Mouse (Mus musculus) C2C12 (cell line): ENCODE results near the gene Arhgap6. TPM values are rescaled to one million over a fixed set of nuclear protein-coding genes. Genes with fewer than 3 reads are reported as not detected.
A peak's percentile ranks its signal among the peaks of the same experiment; 100 is the strongest.

Source experiments
- H3K27me3 ChIP-seq: one replicate; pipeline ENCODE4 v1.6.1; 2011; ENCODE audit not compliant: control insufficient read depth, insufficient read depth, insufficient read length
- H3K36me3 ChIP-seq: one replicate; pipeline ENCODE4 v1.6.1; 2011; ENCODE audit not compliant: control insufficient read depth, insufficient read depth
- H3K4me3 ChIP-seq: one replicate; pipeline ENCODE4 v1.5.1; 2011; ENCODE audit warnings: mild to moderate bottlenecking, control low read depth; ENCODE audit not compliant: poor library complexity, insufficient read depth, severe bottlenecking
- H3K79me2 ChIP-seq: one replicate; pipeline ENCODE4 v1.6.1; 2011; ENCODE audit not compliant: control insufficient read depth, insufficient read depth
- H3K79me3 ChIP-seq: one replicate; pipeline ENCODE4 v1.6.1; 2011; ENCODE audit warnings: low read depth, control low read depth
- H3ac ChIP-seq: one replicate; pipeline ENCODE3; 2011; ENCODE audit warnings: low read depth; ENCODE audit not compliant: control insufficient read depth, insufficient read length
- CEBPB ChIP-seq: IDR thresholded peaks from one replicate; pipeline ENCODE4 v1.6.1; 2011; ENCODE audit warnings: low read depth, mild to moderate bottlenecking, control low read depth, moderate library complexity
- CTCF ChIP-seq: IDR thresholded peaks from one replicate; pipeline ENCODE4 v1.5.1; 2011; ENCODE audit not compliant: control insufficient read depth, insufficient read depth, insufficient read length
- FOSL1 ChIP-seq: IDR thresholded peaks from one replicate; pipeline ENCODE4 v1.8.0; 2011; ENCODE audit warnings: mild to moderate bottlenecking, low read length; ENCODE audit not compliant: poor library complexity, insufficient read depth, severe bottlenecking
- MAX ChIP-seq: IDR thresholded peaks from one replicate; pipeline ENCODE4 v1.6.1; 2011; ENCODE audit warnings: mild to moderate bottlenecking, control low read depth
- MYOD1 ChIP-seq: IDR thresholded peaks from one replicate; pipeline ENCODE4 v1.6.1; 2011; ENCODE audit warnings: low read depth; ENCODE audit not compliant: control insufficient read depth, insufficient read length
- MYOG ChIP-seq: IDR thresholded peaks from one replicate; pipeline ENCODE4 v1.6.1; 2011; ENCODE audit not compliant: control insufficient read depth, insufficient read length; ENCODE audit errors: extremely low read depth
- USF1 ChIP-seq: IDR thresholded peaks from one replicate; pipeline ENCODE4 v1.6.1; 2011; ENCODE audit warnings: low read depth, mild to moderate bottlenecking, control low read depth, moderate library complexity
- polyA plus RNA-seq: library from polyadenylated mRNA; unstranded; fragments of >200 nt; fragmentation: generic; extraction: Trizol; gene quantifications from one replicate; pipeline ENCODE4 v1.2.1, GENCODE M21; 2012; ENCODE audit warnings: missing spikeins

Gene Arhgap6
- polyA plus RNA-seq, 1 experiment, result 0.27 TPM

GRCm38 (mm10) chrX:169102665-169103064, 307.8 kb downstream of the Arhgap6 start:
- Histone ChIP-seq H3K4me3 (no peak overlapping the region), H3K79me3 (no peaks in the 10 kb centered on the region), H3K79me2 (no peaks in the 10 kb centered on the region), H3K36me3 (no peaks in the 10 kb centered on the region), H3ac (no peak overlapping the region), H3K27me3 (no peaks in the 10 kb centered on the region)
- TF ChIP-seq MAX, result no peak
- no peak for TF ChIP-seq MYOG
- TF ChIP-seq MYOD1, result no peak
- TF ChIP-seq FOSL1, result no peak
- TF ChIP-seq USF1, result no peak
- no peak for TF ChIP-seq CEBPB
- no peak for TF ChIP-seq CTCF

GRCm38 (mm10) chrX:169106048-169106622, 311.2 kb downstream of the Arhgap6 start:
- Histone ChIP-seq H3K27me3 (no peaks in the 10 kb centered on the region), H3K4me3 (no peak overlapping the region), H3K36me3 (no peaks in the 10 kb centered on the region), H3ac (no peak overlapping the region), H3K79me2 (no peaks in the 10 kb centered on the region), H3K79me3 (no peaks in the 10 kb centered on the region)
- TF ChIP-seq CEBPB (no peak), FOSL1 (no peak), MYOD1 (peak; percentile 39)

- H3K27me3 ChIP-seq, result no peaks in the 10 kb centered on the region
- no peaks in the 10 kb centered on the region for H3K79me2 ChIP-seq
- H3K79me3 ChIP-seq, result no peaks in the 10 kb centered on the region
- H3ac ChIP-seq, result no peak overlapping the region
- H3K36me3 ChIP-seq, result no peaks in the 10 kb centered on the region
- no peak for TF ChIP-seq FOSL1
- no peak for TF ChIP-seq MYOD1
- TF ChIP-seq CTCF, result no peak
- no peak for TF ChIP-seq CEBPB
- TF ChIP-seq MAX, result no peak
- TF ChIP-seq USF1, result no peak
- TF ChIP-seq MYOG, result no peak
- H3K4me3 ChIP-seq, result no peak overlapping the region
Observed at GRCm38 (mm10) chrX:169107372-169107771, 312.5 kb downstream of the Arhgap6 start.

DNA sequence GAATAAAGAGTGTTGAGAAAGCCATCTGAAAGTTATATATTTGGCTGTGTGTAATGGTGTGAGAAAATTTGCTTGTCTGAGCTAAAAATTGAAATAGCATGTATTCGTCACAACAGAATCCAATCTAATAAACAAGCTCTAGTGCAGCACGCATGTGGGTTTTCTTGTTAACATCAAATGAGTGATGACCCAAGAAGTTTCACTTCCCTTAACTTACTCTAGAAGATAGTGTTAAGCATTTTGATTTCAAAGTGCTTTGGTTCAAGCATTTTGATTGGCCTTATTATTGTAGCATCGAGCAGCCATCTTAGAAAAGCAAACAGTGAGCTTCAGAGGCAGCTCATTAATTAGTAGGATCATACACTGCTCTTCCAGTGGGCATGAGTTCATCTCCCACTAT, 315.1 kb downstream of the Arhgap6 start:
- Histone ChIP-seq H3K4me3 (no peak overlapping the region), H3ac (no peak overlapping the region), H3K79me2 (no peaks in the 10 kb centered on the region), H3K36me3 (no peaks in the 10 kb centered on the region), H3K79me3 (no peaks in the 10 kb centered on the region), H3K27me3 (no peaks in the 10 kb centered on the region)
- TF ChIP-seq CTCF, result no peak
- no peak for TF ChIP-seq FOSL1
- TF ChIP-seq MAX, result no peak
- TF ChIP-seq MYOG, result no peak
- no peak for TF ChIP-seq MYOD1
- TF ChIP-seq USF1, result no peak
- TF ChIP-seq CEBPB, result no peak

DNA sequence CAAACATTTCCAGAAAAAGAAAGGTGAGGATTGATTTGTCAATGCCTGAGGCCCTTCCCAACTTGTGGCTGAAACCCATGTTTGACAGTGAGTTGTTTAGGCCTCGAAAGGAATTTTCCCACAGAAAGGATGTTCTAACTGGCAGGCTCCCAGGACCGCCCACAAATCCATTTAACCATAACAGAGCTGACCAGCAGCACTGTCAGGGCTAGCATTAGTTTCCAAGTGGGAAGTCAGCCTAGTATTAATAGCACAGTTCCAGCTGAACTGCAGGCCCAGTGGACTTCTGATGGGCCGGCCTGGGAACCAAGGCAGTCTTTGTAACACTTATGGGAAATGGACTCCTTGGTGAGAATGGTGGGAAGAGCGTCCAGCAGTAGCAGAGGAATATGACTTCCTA, 317.8 kb downstream of the Arhgap6 start:
- TF ChIP-seq USF1 (no peak), CEBPB (no peak)
- Histone ChIP-seq H3K79me3 (no peaks in the 10 kb centered on the region), H3K36me3 (no peaks in the 10 kb centered on the region), H3K79me2 (no peaks in the 10 kb centered on the region), H3ac (no peak overlapping the region), H3K27me3 (no peaks in the 10 kb centered on the region), H3K4me3 (no peak overlapping the region)

DNA sequence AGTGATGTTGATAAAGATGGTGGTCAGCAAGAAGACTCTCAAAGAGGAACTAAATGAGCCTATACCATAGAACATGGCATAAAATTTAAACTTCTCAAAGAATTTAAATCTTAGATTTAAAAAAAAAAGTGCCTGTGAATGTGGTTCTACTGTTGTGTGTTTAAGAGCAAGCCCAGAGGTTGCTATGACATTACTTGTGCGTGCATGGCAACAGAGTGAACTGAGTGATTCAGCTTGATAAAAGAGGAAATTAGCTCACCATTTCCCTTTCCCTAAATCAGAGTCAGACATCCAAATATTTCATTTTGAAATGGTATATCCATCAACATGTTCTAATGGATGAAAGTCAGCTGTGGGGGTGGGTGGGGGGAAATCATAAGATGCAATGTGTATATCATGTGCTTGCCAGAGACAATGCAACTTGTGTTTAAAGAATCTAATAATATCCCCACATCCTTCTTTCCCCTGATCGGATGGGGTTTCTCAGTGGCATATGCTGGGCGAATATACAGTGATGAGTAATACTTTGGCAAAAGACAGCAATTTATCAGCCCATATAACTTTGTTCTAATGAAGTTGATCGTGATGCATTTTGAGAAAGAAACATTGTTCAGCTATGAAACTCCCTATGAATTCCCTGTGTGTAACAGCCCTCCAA, 328.3 kb downstream of the Arhgap6 start:
- Histone ChIP-seq H3K4me3 (no peak overlapping the region), H3K27me3 (no peaks in the 10 kb centered on the region), H3K79me2 (no peaks in the 10 kb centered on the region), H3K79me3 (no peaks in the 10 kb centered on the region), H3ac (no peak overlapping the region), H3K36me3 (no peaks in the 10 kb centered on the region)
- no peak for TF ChIP-seq MAX
